Mouse (Mus musculus): ENCODE results near the gene Hoxd10.

- TF ChIP-seq CTCF (IDR thresholded peaks at IDR 0.05; ENCODE audit: low read depth): no peak
- no peak for TF ChIP-seq EP300 (optimal IDR thresholded peaks at IDR 0.05)
Measured at GRCm38 (mm10) chr2:74699664-74700545, 8.2 kb downstream of the Hoxd10 start.
